ENCODE assay signal across 25 mouse cellular contexts in the genomic region with DNA sequence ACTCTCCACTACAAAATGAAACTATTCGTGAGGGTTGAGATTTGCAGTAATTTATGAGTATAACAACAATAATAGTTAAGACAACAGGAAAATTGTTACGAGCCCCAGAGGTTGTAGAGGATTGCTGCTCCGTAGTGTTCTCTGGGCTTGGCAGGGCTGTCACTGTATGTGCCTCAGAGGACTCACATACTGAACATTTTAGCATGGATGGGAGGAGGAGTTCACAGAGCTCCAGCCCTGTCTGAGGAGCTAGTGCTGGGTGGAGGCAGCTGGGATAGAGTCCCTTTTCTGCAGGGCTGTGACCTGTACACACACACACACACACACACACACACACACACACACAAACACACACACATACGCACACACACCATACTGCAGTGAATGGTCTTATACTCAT.
"Had no signal": no experiment of that assay in that cellular context is flagged by ENCODE, and none has a peak within 500 bp of the region (broad histone marks: within the 10 kb centered on the region; RNA-seq: fewer than 3 reads in every experiment).

No protein-coding gene starts in this region.

- H3K9me3 ChIP-seq: heart, embryonic 10.5 days; heart, embryonic 12.5 days; hindbrain, embryonic 10.5 days; hindbrain, embryonic 12.5 days; intestine, embryonic 15.5 days; limb, embryonic 10.5 days; limb, embryonic 12.5 days had no signal

- H3K27ac ChIP-seq: heart, adult 2 months; heart, embryonic 10.5 days; hindbrain, embryonic 10.5 days; hindbrain, embryonic 12.5 days; hindbrain, embryonic 14.5 days; intestine, embryonic 15.5 days; layer of hippocampus, adult 2 months; left cerebral cortex, adult 2 months; limb, embryonic 10.5 days; limb, embryonic 12.5 days had no signal

- DNase-seq: gastrocnemius, postnatal 14 days; gastrocnemius, postnatal 36 days; heart, adult 11 months; heart, adult 2 months; heart, postnatal 10 days; heart, postnatal 4 days; kidney, adult 18-20 months; kidney, adult 8-10 months; kidney, postnatal 10 days; kidney, postnatal 25 days; kidney, postnatal 4 days had no signal

- H3K4me2 ChIP-seq: heart, embryonic 12.5 days; hindbrain, embryonic 12.5 days; hindbrain, embryonic 14.5 days; intestine, embryonic 15.5 days; limb, embryonic 12.5 days had no signal

- H3K4me3 ChIP-seq: heart, adult 2 months; heart, embryonic 10.5 days; heart, embryonic 12.5 days; hindbrain, embryonic 10.5 days; hindbrain, embryonic 12.5 days; intestine, embryonic 15.5 days; layer of hippocampus, adult 2 months; left cerebral cortex, adult 2 months; limb, embryonic 10.5 days; limb, embryonic 12.5 days had no signal

- ATAC-seq: forebrain, embryonic 16.5 days; hindbrain, embryonic 16.5 days; inflammation-experienced regulatory T-cells, adult 6 months; intestine, embryonic 15.5 days; intestine, postnatal 0 days had no signal

- H3K27me3 ChIP-seq: heart, embryonic 12.5 days; hindbrain, embryonic 12.5 days; intestine, embryonic 15.5 days; limb, embryonic 12.5 days had no signal

- H3K4me1 ChIP-seq: heart, embryonic 10.5 days; heart, embryonic 12.5 days; hindbrain, embryonic 10.5 days; hindbrain, embryonic 12.5 days; intestine, embryonic 15.5 days; limb, embryonic 10.5 days; limb, embryonic 12.5 days had no signal

- H3K36me3 ChIP-seq: heart, embryonic 10.5 days; heart, embryonic 12.5 days; hindbrain, embryonic 10.5 days; hindbrain, embryonic 12.5 days; intestine, embryonic 15.5 days; limb, embryonic 10.5 days; limb, embryonic 12.5 days had no signal

- H3K9ac ChIP-seq: heart, embryonic 12.5 days; hindbrain, embryonic 12.5 days; hindbrain, embryonic 14.5 days; intestine, embryonic 15.5 days; limb, embryonic 12.5 days had no signal
